Mouse (Mus musculus): ENCODE results near the gene Samd10. TPM values are rescaled to one million over a fixed set of nuclear protein-coding genes. Genes with fewer than 3 reads are reported as not detected.

Samd10 gene
- polyA plus RNA-seq, 1 experiment: 26.1 TPM

DNA sequence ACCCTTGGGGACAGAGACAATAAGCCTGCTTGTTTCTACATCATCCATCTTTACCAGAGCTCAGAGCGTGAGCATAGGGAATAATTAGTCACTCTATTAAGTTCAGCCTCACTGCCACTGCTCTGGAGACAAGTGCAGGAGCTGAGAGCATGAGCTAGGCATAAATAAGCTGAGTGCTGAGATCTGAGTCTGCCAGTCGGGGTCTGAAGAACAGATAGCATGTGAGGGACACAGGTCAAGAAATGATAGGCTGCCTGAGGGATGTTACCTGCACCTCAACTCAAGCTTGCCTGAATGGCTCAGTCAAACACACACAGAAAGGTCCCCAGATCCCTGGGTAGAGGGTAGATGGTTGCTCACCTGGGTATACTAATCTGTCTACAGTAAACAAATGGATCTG, 21.9 kb downstream of the Samd10 start:
- Histone ChIP-seq H3K27me3 (replicated peaks; ENCODE audit: control insufficient read depth, insufficient read depth, low read length) (no peaks in the 10 kb centered on the region), H3K4me1 (ENCODE audit: control insufficient read depth, insufficient read depth, low read length) (peaks cover 6% of the 10 kb centered on the region; the same call in 1 of the 2 replicates), H3K36me3 (ENCODE audit: control insufficient read depth, insufficient read depth, low read length) (no peaks in the 10 kb centered on the region), H3K27ac (ENCODE audit: insufficient read depth, low read depth, low read length) (no peak overlapping the region), H3K4me3 (ENCODE audit: insufficient read depth, low read depth, low read length) (no peak overlapping the region)
- DNase-seq: no peak
- WGBS: 64% methylated on average over 2 of the region's 2 CpGs
- TF ChIP-seq POLR2A (IDR thresholded peaks at IDR 0.05; ENCODE audit: low read depth, low read length) (no peak), CTCF (conservative IDR thresholded peaks at IDR 0.05; ENCODE audit: insufficient read depth, insufficient read length, low read depth, low read length) (no peak)

DNA sequence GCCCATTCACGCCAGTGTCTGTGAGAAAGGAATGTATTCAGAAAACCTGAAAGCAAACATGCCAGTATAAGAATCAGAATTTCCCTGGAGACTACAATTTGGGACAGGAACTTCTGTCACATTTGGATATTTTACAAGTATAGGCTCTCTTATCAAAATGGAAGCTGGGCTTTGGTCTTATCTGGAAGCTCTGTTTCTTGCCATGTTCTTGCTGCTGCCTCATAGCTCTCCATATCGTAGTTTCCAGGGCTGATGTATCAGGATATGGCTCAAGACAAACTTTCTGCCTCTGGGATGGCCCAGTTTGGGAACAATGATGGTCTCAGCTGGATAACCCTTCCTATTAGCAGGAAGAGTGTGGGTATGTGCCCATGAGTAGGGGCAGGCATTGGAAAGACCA, 22.4 kb downstream of the Samd10 start:
- 94% methylated on average over 2 of the region's 2 CpGs for WGBS
- H3K27ac ChIP-seq (ENCODE audit: insufficient read depth, low read depth, low read length): no peak overlapping the region
- H3K4me3 ChIP-seq (ENCODE audit: insufficient read depth, low read depth, low read length): no peak overlapping the region
- DNase-seq: no peak
- no peaks in the 10 kb centered on the region for H3K36me3 ChIP-seq (ENCODE audit: control insufficient read depth, insufficient read depth, low read length)
- peaks cover 4% of the 10 kb centered on the region; the same call in 1 of the 2 replicates for H3K4me1 ChIP-seq (ENCODE audit: control insufficient read depth, insufficient read depth, low read length)
- TF ChIP-seq POLR2A (IDR thresholded peaks at IDR 0.05; ENCODE audit: low read depth, low read length) (no peak), CTCF (conservative IDR thresholded peaks at IDR 0.05; ENCODE audit: insufficient read depth, insufficient read length, low read depth, low read length) (no peak)
- H3K27me3 ChIP-seq (replicated peaks; ENCODE audit: control insufficient read depth, insufficient read depth, low read length): no peaks in the 10 kb centered on the region

GRCm38 (mm10) chr2:181574921-181575545, 24.0 kb downstream of the Samd10 start:
- H3K4me3 ChIP-seq (ENCODE audit: insufficient read depth, low read depth, low read length): no peak overlapping the region
- H3K36me3 ChIP-seq (ENCODE audit: control insufficient read depth, insufficient read depth, low read length): no peaks in the 10 kb centered on the region
- 85% methylated on average over 7 of the region's 7 CpGs for WGBS
- no peak for DNase-seq
- TF ChIP-seq CTCF (conservative IDR thresholded peaks at IDR 0.05; ENCODE audit: insufficient read depth, insufficient read length, low read depth, low read length) (no peak), POLR2A (IDR thresholded peaks at IDR 0.05; ENCODE audit: low read depth, low read length) (no peak)
- H3K27ac ChIP-seq (ENCODE audit: insufficient read depth, low read depth, low read length): no peak overlapping the region
- no peaks in the 10 kb centered on the region for H3K27me3 ChIP-seq (replicated peaks; ENCODE audit: control insufficient read depth, insufficient read depth, low read length)
- H3K4me1 ChIP-seq (ENCODE audit: control insufficient read depth, insufficient read depth, low read length): no peaks in the 10 kb centered on the region

- Histone ChIP-seq H3K27ac (ENCODE audit: insufficient read depth, low read depth, low read length) (no peak overlapping the region), H3K36me3 (ENCODE audit: control insufficient read depth, insufficient read depth, low read length) (no peaks in the 10 kb centered on the region), H3K4me3 (ENCODE audit: insufficient read depth, low read depth, low read length) (no peak overlapping the region), H3K4me1 (ENCODE audit: control insufficient read depth, insufficient read depth, low read length) (no peaks in the 10 kb centered on the region), H3K27me3 (replicated peaks; ENCODE audit: control insufficient read depth, insufficient read depth, low read length) (no peaks in the 10 kb centered on the region)
- 94% methylated on average over 9 of the region's 9 CpGs for WGBS
- TF ChIP-seq POLR2A (IDR thresholded peaks at IDR 0.05; ENCODE audit: low read depth, low read length): no peak
- TF ChIP-seq CTCF (conservative IDR thresholded peaks at IDR 0.05; ENCODE audit: insufficient read depth, insufficient read length, low read depth, low read length): no peak
- DNase-seq: no peak
These were observed 25.1 kb downstream of the Samd10 start for GRCm38 (mm10) chr2:181573961-181574360.

GRCm38 (mm10) chr2:181572921-181573920, 25.8 kb downstream of the Samd10 start:
- WGBS: 94% methylated on average over 15 of the region's 15 CpGs
- Histone ChIP-seq H3K27ac (ENCODE audit: insufficient read depth, low read depth, low read length) (no peak overlapping the region), H3K27me3 (replicated peaks; ENCODE audit: control insufficient read depth, insufficient read depth, low read length) (no peaks in the 10 kb centered on the region), H3K36me3 (ENCODE audit: control insufficient read depth, insufficient read depth, low read length) (no peaks in the 10 kb centered on the region), H3K4me1 (ENCODE audit: control insufficient read depth, insufficient read depth, low read length) (no peaks in the 10 kb centered on the region), H3K4me3 (ENCODE audit: insufficient read depth, low read depth, low read length) (no peak overlapping the region)
- TF ChIP-seq POLR2A (IDR thresholded peaks at IDR 0.05; ENCODE audit: low read depth, low read length): no peak
- TF ChIP-seq CTCF (conservative IDR thresholded peaks at IDR 0.05; ENCODE audit: insufficient read depth, insufficient read length, low read depth, low read length): no peak
- no peak for DNase-seq

GRCm38 (mm10) chr2:181571941-181572670, 26.9 kb downstream of the Samd10 start:
- Histone ChIP-seq H3K4me1 (ENCODE audit: control insufficient read depth, insufficient read depth, low read length) (no peaks in the 10 kb centered on the region), H3K27me3 (replicated peaks; ENCODE audit: control insufficient read depth, insufficient read depth, low read length) (no peaks in the 10 kb centered on the region), H3K27ac (ENCODE audit: insufficient read depth, low read depth, low read length) (no peak overlapping the region), H3K36me3 (ENCODE audit: control insufficient read depth, insufficient read depth, low read length) (no peaks in the 10 kb centered on the region), H3K4me3 (ENCODE audit: insufficient read depth, low read depth, low read length) (no peak overlapping the region)
- no peak for TF ChIP-seq CTCF (conservative IDR thresholded peaks at IDR 0.05; ENCODE audit: insufficient read depth, insufficient read length, low read depth, low read length)
- no peak for TF ChIP-seq POLR2A (IDR thresholded peaks at IDR 0.05; ENCODE audit: low read depth, low read length)
- no peak for DNase-seq
- 90% methylated on average over 11 of the region's 11 CpGs for WGBS
